Mouse (Mus musculus) lung, postnatal 0 days (tissue): ENCODE results near the gene Fzr1.

ENCODE experiments used
- CTCF ChIP-seq: IDR thresholded peaks from 2 replicates; pipeline ENCODE4 v1.5.1; 2016; ENCODE audit warnings: antibody characterized with exemption, mild to moderate bottlenecking
- EP300 ChIP-seq: IDR thresholded peaks from 2 replicates; pipeline ENCODE4 v1.6.1; 2016; ENCODE audit warnings: antibody characterized with exemption, mild to moderate bottlenecking, control low read depth

GRCm38 (mm10) chr10:81328386-81328785 is 49.9 kb downstream of the Fzr1 start, which contains the start of gene Tbxa2r:
- peak; percentile 55 for TF ChIP-seq CTCF
- TF ChIP-seq EP300: no peak
